Mouse (Mus musculus) limb, embryonic 14.5 days (tissue): Measurements from ENCODE around the gene Notch2. TPM values are rescaled to one million over a fixed set of nuclear protein-coding genes. Genes with fewer than 3 reads are reported as not detected.

ENCODE experiments used
- ATAC-seq: fragments of 200-750 bp; cut with Nextera tagmentation; 2 replicates; pipeline ENCODE4 v1.8.0; 2017; ENCODE audit warnings: low read depth, moderate number of reproducible peaks, moderate TSS enrichment; ENCODE audit not compliant: low FRiP score
- DNase-seq: peaks from one replicate; pipeline ENCODE4 v3.0.0-alpha.2; 2015; ENCODE audit warnings: low spot score
- H3K27ac ChIP-seq: fragments of 300-500 bp; sonication (generic); replicated peaks from 2 replicates; pipeline ENCODE4 v1.5.1; 2014; ENCODE audit warnings: low read depth, mild to moderate bottlenecking, low read length, moderate library complexity, mixed read lengths
- H3K27me3 ChIP-seq: fragments of 300-500 bp; sonication (generic); 2 replicates; pipeline ENCODE4 v1.6.1; 2014; ENCODE audit warnings: low read length, mixed read lengths; ENCODE audit not compliant: control insufficient read depth, insufficient read depth
- H3K36me3 ChIP-seq: fragments of 300-500 bp; sonication (generic); 2 replicates; pipeline ENCODE4 v1.6.1; 2014; ENCODE audit warnings: mild to moderate bottlenecking, low read length, moderate library complexity, mixed read lengths; ENCODE audit not compliant: control insufficient read depth, insufficient read depth
- H3K4me1 ChIP-seq: fragments of 300-500 bp; sonication (generic); 2 replicates; pipeline ENCODE4 v1.6.1; 2014; ENCODE audit warnings: antibody characterized with exemption, low read length, mixed read lengths; ENCODE audit not compliant: control insufficient read depth, insufficient read depth
- H3K4me2 ChIP-seq: fragments of 300-500 bp; sonication (generic); replicated peaks from 2 replicates; pipeline ENCODE4 v1.6.1; 2014; ENCODE audit warnings: low read depth, mild to moderate bottlenecking, low read length, moderate library complexity; ENCODE audit not compliant: severe bottlenecking
- H3K4me3 ChIP-seq: fragments of 300-500 bp; sonication (generic); replicated peaks from 2 replicates; pipeline ENCODE4 v1.5.1; 2014; ENCODE audit warnings: low read length
- H3K9ac ChIP-seq: fragments of 300-500 bp; sonication (generic); 2 replicates; pipeline ENCODE4 v1.6.1; 2014; ENCODE audit warnings: mild to moderate bottlenecking, low read depth, low read length, moderate library complexity; ENCODE audit not compliant: severe bottlenecking
- H3K9me3 ChIP-seq: fragments of 300-500 bp; sonication (generic); 2 replicates; pipeline ENCODE4 v1.6.1; 2016; ENCODE audit warnings: low read length; ENCODE audit not compliant: control insufficient read depth
- POLR2A ChIP-seq: fragments of 200-500 bp; IDR thresholded peaks from 2 replicates; pipeline ENCODE4 v1.8.0; 2012; ENCODE audit warnings: inconsistent platforms, mild to moderate bottlenecking, moderate library complexity, borderline replicate concordance; ENCODE audit not compliant: insufficient read depth, insufficient read length; ENCODE audit errors: extremely low read depth
- WGBS: fragments of 180-500 bp; shearing (Covaris S2); extraction: QIAGEN DNeasy Blood & Tissue Kit; methylation state at CpG from one replicate; pipeline ENCODE4 v1.1.7; 2014; 5-methylcytosine and 5-hydroxymethylcytosine counted together
- polyA plus RNA-seq, 2 experiments: library from polyadenylated mRNA; depleted of rRNA in 1 of 2; stranded (reverse) in 1 of 2; unstranded in 1 of 2; fragments of >200 nt; fragmentation: Nextera tagmentation in 1 of 2; extraction: Ambion mirVana in 1 of 2; gene quantifications; 2 replicates each; pipeline versions ENCODE4 v1.2.1 to v1.2.3; 2012 to 2014

The Notch2 gene
- polyA plus RNA-seq, 2 experiments, result 38.7 to 48.5 TPM

GRCm38 (mm10) chr3:98080630-98081029 is 67.3 kb downstream of the Notch2 start:
- no peak for ATAC-seq
- 79% methylated on average over 4 of the region's 4 CpGs for WGBS

GRCm38 (mm10) chr3:98082188-98082587 is 68.9 kb downstream of the Notch2 start:
- TF ChIP-seq POLR2A, result no peak
- no peak overlapping the region for H3K9ac ChIP-seq
- H3K4me1 ChIP-seq, result peaks cover 34% of the 10 kb centered on the region
- 76% methylated on average over 3 of the region's 3 CpGs for WGBS
- peaks cover 30% of the 10 kb centered on the region for H3K36me3 ChIP-seq
- DNase-seq (no peak), ATAC-seq (no peak)
- H3K9me3 ChIP-seq, result no peaks in the 10 kb centered on the region
- no peaks in the 10 kb centered on the region for H3K27me3 ChIP-seq
- no peak overlapping the region for H3K4me3 ChIP-seq
- H3K4me2 ChIP-seq, result no peak overlapping the region
- H3K27ac ChIP-seq, result no peak overlapping the region

More at GRCm38 (mm10) chr3:98080630-98081029, 67.3 kb downstream of the Notch2 start:
- H3K4me3 ChIP-seq, result no peak overlapping the region
- no peaks in the 10 kb centered on the region for H3K27me3 ChIP-seq
- no peak overlapping the region for H3K27ac ChIP-seq
- no peak for TF ChIP-seq POLR2A
- H3K9me3 ChIP-seq, result no peaks in the 10 kb centered on the region
- DNase-seq, result no peak
- no peak overlapping the region for H3K9ac ChIP-seq
- H3K36me3 ChIP-seq, result peaks cover 37% of the 10 kb centered on the region
- H3K4me1 ChIP-seq, result peaks cover 18% of the 10 kb centered on the region
- H3K4me2 ChIP-seq, result no peak overlapping the region

GRCm38 (mm10) chr3:98082972-98083371 is 69.6 kb downstream of the Notch2 start:
- Histone ChIP-seq H3K4me3 (no peak overlapping the region), H3K9me3 (no peaks in the 10 kb centered on the region), H3K4me1 (peaks cover 36% of the 10 kb centered on the region), H3K4me2 (no peak overlapping the region), H3K9ac (no peak overlapping the region), H3K27ac (no peak overlapping the region), H3K27me3 (no peaks in the 10 kb centered on the region), H3K36me3 (peaks cover 29% of the 10 kb centered on the region)
- no peak for ATAC-seq
- TF ChIP-seq POLR2A, result no peak
- no peak for DNase-seq
- WGBS, result 73% methylated on average over 3 of the region's 3 CpGs

GRCm38 (mm10) chr3:98084061-98084655 is 70.8 kb downstream of the Notch2 start:
- TF ChIP-seq POLR2A, result no peak
- 48% methylated on average over 8 of the region's 8 CpGs for WGBS

DNA sequence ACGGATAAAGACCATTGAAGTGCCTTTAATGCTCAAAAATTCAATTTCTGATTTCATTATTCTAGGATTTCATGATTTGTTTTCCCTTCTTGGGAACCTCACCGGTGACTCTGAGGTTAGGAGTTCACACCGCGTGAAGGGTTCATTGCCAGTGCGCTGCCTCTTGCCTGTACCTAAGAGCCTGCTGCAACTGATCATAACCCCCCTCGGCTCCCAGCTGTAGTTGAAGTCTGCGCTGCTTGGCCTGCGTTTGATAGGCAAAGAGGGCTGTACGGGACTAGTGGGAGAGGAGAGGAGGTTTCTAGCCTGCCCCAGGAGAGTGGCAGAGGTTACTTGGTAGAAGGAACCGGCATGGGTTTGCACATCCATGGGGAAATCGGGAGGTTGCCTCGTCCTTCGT is 71.5 kb downstream of the Notch2 start:
- Histone ChIP-seq H3K9me3 (no peaks in the 10 kb centered on the region), H3K9ac (no peak overlapping the region), H3K4me1 (peaks cover 48% of the 10 kb centered on the region), H3K4me3 (no peak overlapping the region), H3K27me3 (no peaks in the 10 kb centered on the region), H3K36me3 (peaks cover 26% of the 10 kb centered on the region), H3K4me2 (no peak overlapping the region), H3K27ac (peak overlapping the region; percentile 81)
- WGBS, result 52% methylated on average over 13 of the region's 13 CpGs
- TF ChIP-seq POLR2A, result no peak
- ATAC-seq (no peak), DNase-seq (no peak)

More at GRCm38 (mm10) chr3:98084061-98084655, 70.8 kb downstream of the Notch2 start:
- no peak for ATAC-seq
- H3K4me1 ChIP-seq, result peaks cover 44% of the 10 kb centered on the region
- peaks cover 24% of the 10 kb centered on the region for H3K36me3 ChIP-seq
- H3K4me2 ChIP-seq, result no peak overlapping the region
- H3K4me3 ChIP-seq, result no peak overlapping the region
- DNase-seq, result no peak
- H3K9me3 ChIP-seq, result no peaks in the 10 kb centered on the region
- H3K9ac ChIP-seq, result no peak overlapping the region
- no peaks in the 10 kb centered on the region for H3K27me3 ChIP-seq
- H3K27ac ChIP-seq, result no peak overlapping the region
